36 mouse cellular contexts compared by ENCODE assay signal in the genomic region with DNA sequence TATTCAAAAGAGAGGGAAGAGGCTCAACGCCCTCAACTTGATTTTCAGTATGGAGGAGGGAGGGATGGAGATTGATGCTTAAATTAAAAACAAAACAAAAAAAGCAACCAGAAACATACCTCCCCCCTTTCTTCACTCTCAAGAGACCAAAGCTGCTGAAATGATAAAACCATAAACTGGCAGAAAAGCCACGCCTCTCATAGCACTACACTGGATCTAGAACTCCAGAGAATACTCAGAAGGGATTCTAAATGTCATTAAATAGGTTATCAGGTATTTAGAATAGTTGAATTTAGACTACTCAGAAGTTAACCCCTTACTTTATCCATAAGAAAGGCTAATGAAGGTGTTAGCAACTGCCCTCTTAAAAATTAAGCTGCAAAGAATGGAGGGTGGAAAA. TPM values are rescaled to one million over a fixed set of nuclear protein-coding genes. Genes with fewer than 3 reads are reported as not detected.
A peak's percentile ranks its signal among the peaks of the same experiment; 100 is the strongest.
DNase-seq lines count a peak whose midpoint lies in the region; ATAC-seq and TF ChIP-seq lines count a peak whose summit lies in the region.
"Had no signal": no experiment of that assay in that cellular context is flagged by ENCODE, and none has a peak within 500 bp of the region (broad histone marks: within the 10 kb centered on the region; RNA-seq: fewer than 3 reads in every experiment).

No protein-coding gene starts in this region.

- WGBS in limb, embryonic 14.5 days: 87% methylated on average over 2 of the region's 2 CpGs
- WGBS in limb, embryonic 10.5 days: 90% methylated on average over 2 of the region's 2 CpGs
- WGBS in liver, embryonic 12.5 days (ENCODE audit: insufficient replicate concordance): 57% methylated on average over 2 of the region's 2 CpGs
- WGBS in liver, embryonic 15.5 days (ENCODE audit: insufficient replicate concordance): 51% methylated on average over 2 of the region's 2 CpGs
- 88% methylated on average over 2 of the region's 2 CpGs for WGBS in hindbrain, postnatal 0 days

- ATAC-seq in limb, embryonic 14.5 days (ENCODE audit: low FRiP score, low read depth): no peak
- ATAC-seq in liver, embryonic 12.5 days: no peak
- no peak for ATAC-seq in liver, embryonic 15.5 days (ENCODE audit: insufficient read depth)
- no peak for ATAC-seq in hindbrain, postnatal 0 days
- ATAC-seq: forebrain, embryonic 15.5 days; intestine, embryonic 16.5 days; lung, postnatal 0 days; midbrain, embryonic 16.5 days had no signal

- no peak overlapping the region for H3K27ac ChIP-seq in limb, embryonic 14.5 days (replicated peaks; ENCODE audit: low read depth, low read length)
- no peak overlapping the region for H3K27ac ChIP-seq in limb, embryonic 10.5 days
- peak overlapping the region; percentile 96 for H3K27ac ChIP-seq in liver, embryonic 12.5 days
- H3K27ac ChIP-seq in liver, embryonic 15.5 days (replicated peaks): no peak overlapping the region
- no peak overlapping the region for H3K27ac ChIP-seq in hindbrain, postnatal 0 days
- H3K27ac ChIP-seq: forebrain, embryonic 10.5 days; forebrain, embryonic 15.5 days; heart, embryonic 15.5 days; hindbrain, embryonic 12.5 days; kidney, postnatal 0 days; neural tube, embryonic 12.5 days had no signal

- TF ChIP-seq CTCF in hindbrain, postnatal 0 days (IDR thresholded peaks at IDR 0.05; ENCODE audit: low read depth): no peak

- H3K4me3 ChIP-seq in limb, embryonic 14.5 days (replicated peaks; ENCODE audit: low read length): no peak overlapping the region
- no peak overlapping the region for H3K4me3 ChIP-seq in limb, embryonic 10.5 days
- H3K4me3 ChIP-seq in liver, embryonic 12.5 days: peak overlapping the region; percentile 94; the same call in 1 of the 2 replicates
- H3K4me3 ChIP-seq in liver, embryonic 15.5 days (replicated peaks): peak overlapping the region; percentile 96; the same call in 1 of the 2 replicates
- no peak overlapping the region for H3K4me3 ChIP-seq in hindbrain, postnatal 0 days (ENCODE audit: low read length)
- H3K4me3 ChIP-seq: forebrain, embryonic 10.5 days; forebrain, embryonic 15.5 days; hindbrain, embryonic 12.5 days; neural tube, embryonic 12.5 days had no signal

- TF ChIP-seq POLR2A in limb, embryonic 14.5 days (IDR thresholded peaks at IDR 0.05; ENCODE audit: borderline replicate concordance, extremely low read depth, insufficient read depth, insufficient read length): no peak

- no peak overlapping the region for H3K9ac ChIP-seq in limb, embryonic 14.5 days (ENCODE audit: low read depth, low read length, severe bottlenecking)
- peak overlapping the region; percentile 97 for H3K9ac ChIP-seq in liver, embryonic 12.5 days
- 0 out of 2 replicates have a peak overlapping the region, but pooled peaks have one; percentile 95 for H3K9ac ChIP-seq in liver, embryonic 15.5 days
- no peak overlapping the region for H3K9ac ChIP-seq in hindbrain, postnatal 0 days (replicated peaks; ENCODE audit: low read length)
- H3K9ac ChIP-seq: forebrain, embryonic 15.5 days; heart, embryonic 15.5 days; hindbrain, embryonic 12.5 days; neural tube, embryonic 12.5 days had no signal

- H3K9me3 ChIP-seq in limb, embryonic 14.5 days (ENCODE audit: control insufficient read depth, low read length): 0 out of 2 replicates have a peak, but pooled peaks cover 4% of the 10 kb centered on the region
- no peaks in the 10 kb centered on the region for H3K9me3 ChIP-seq in limb, embryonic 10.5 days (replicated peaks)
- no peaks in the 10 kb centered on the region; the same call in 1 of the 2 replicates for H3K9me3 ChIP-seq in liver, embryonic 12.5 days (replicated peaks)
- H3K9me3 ChIP-seq in liver, embryonic 15.5 days (replicated peaks): no peaks in the 10 kb centered on the region
- H3K9me3 ChIP-seq in hindbrain, postnatal 0 days (ENCODE audit: low read length): no peaks in the 10 kb centered on the region
- H3K9me3 ChIP-seq: forebrain, embryonic 15.5 days; heart, embryonic 15.5 days; hindbrain, embryonic 12.5 days; neural tube, embryonic 12.5 days had no signal

- 0 out of 2 replicates have a peak overlapping the region, but pooled peaks have one; percentile 66 for H3K4me2 ChIP-seq in limb, embryonic 14.5 days (replicated peaks; ENCODE audit: low read depth, low read length, severe bottlenecking)
- H3K4me2 ChIP-seq in liver, embryonic 12.5 days: peak overlapping the region; percentile 80
- H3K4me2 ChIP-seq in liver, embryonic 15.5 days: peak overlapping the region; percentile 74
- no peak overlapping the region for H3K4me2 ChIP-seq in hindbrain, postnatal 0 days (ENCODE audit: low read depth, low read length)
- H3K4me2 ChIP-seq: forebrain, embryonic 15.5 days; midbrain, embryonic 11.5 days had no signal

- no peaks in the 10 kb centered on the region for H3K36me3 ChIP-seq in limb, embryonic 14.5 days (ENCODE audit: control insufficient read depth, insufficient read depth, low read length)
- no peaks in the 10 kb centered on the region for H3K36me3 ChIP-seq in limb, embryonic 10.5 days
- H3K36me3 ChIP-seq in liver, embryonic 12.5 days: peaks cover 3% of the 10 kb centered on the region; the same call in 1 of the 2 replicates
- no peaks in the 10 kb centered on the region for H3K36me3 ChIP-seq in liver, embryonic 15.5 days (replicated peaks)
- no peaks in the 10 kb centered on the region for H3K36me3 ChIP-seq in hindbrain, postnatal 0 days (ENCODE audit: insufficient read depth, low read length)
- H3K36me3 ChIP-seq: forebrain, embryonic 10.5 days; forebrain, embryonic 15.5 days; heart, embryonic 15.5 days; hindbrain, embryonic 12.5 days; neural tube, embryonic 12.5 days had no signal

- no peaks in the 10 kb centered on the region for H3K27me3 ChIP-seq in limb, embryonic 14.5 days (ENCODE audit: control insufficient read depth, insufficient read depth, low read length)
- H3K27me3 ChIP-seq in limb, embryonic 10.5 days (ENCODE audit: low read depth, poor library complexity, severe bottlenecking): no peaks in the 10 kb centered on the region
- no peaks in the 10 kb centered on the region for H3K27me3 ChIP-seq in liver, embryonic 12.5 days (replicated peaks)
- H3K27me3 ChIP-seq in liver, embryonic 15.5 days: no peaks in the 10 kb centered on the region
- H3K27me3 ChIP-seq in hindbrain, postnatal 0 days (ENCODE audit: insufficient read depth, low read length): no peaks in the 10 kb centered on the region
- H3K27me3 ChIP-seq: forebrain, embryonic 15.5 days; heart, embryonic 15.5 days; hindbrain, embryonic 12.5 days; neural tube, embryonic 12.5 days had no signal

- no peaks in the 10 kb centered on the region for H3K4me1 ChIP-seq in limb, embryonic 14.5 days (ENCODE audit: control insufficient read depth, insufficient read depth, low read length)
- H3K4me1 ChIP-seq in limb, embryonic 10.5 days: peaks cover 10% of the 10 kb centered on the region
- H3K4me1 ChIP-seq in liver, embryonic 12.5 days: peaks cover 37% of the 10 kb centered on the region
- peaks cover 25% of the 10 kb centered on the region for H3K4me1 ChIP-seq in liver, embryonic 15.5 days (replicated peaks)
- peaks cover 8% of the 10 kb centered on the region; the same call in 1 of the 2 replicates for H3K4me1 ChIP-seq in hindbrain, postnatal 0 days (ENCODE audit: insufficient read depth, low read length)
- H3K4me1 ChIP-seq: neural tube, embryonic 12.5 days had no signal

- DNase-seq in limb, embryonic 14.5 days (ENCODE audit: low spot score): no peak
- no peak for DNase-seq in limb, embryonic 10.5 days (ENCODE audit: low spot score)
- DNase-seq in hindbrain, postnatal 0 days (ENCODE audit: low spot score): no peak
- DNase-seq in lung, postnatal 14 days: no peak
- DNase-seq: adrenal gland, adult 8-10 months; B cell, adult 2 months; cerebellum, adult 8-10 months; cerebellum, postnatal 36 days; kidney, adult 8-10 months; kidney, postnatal 4 days; lung, adult 18-20 months; right cerebral cortex, adult 18-20 months; right cerebral cortex, postnatal 4 days; thymus, postnatal 4 days had no signal

RNA-seq across cellular contexts. Expression of a gene that starts 2.0 kb away (rescaled TPM):
- polyA plus RNA-seq in limb, embryonic 14.5 days (2012; rRNA removed): 24.8 and 35.9 TPM in 2 replicates
- polyA plus RNA-seq in limb, embryonic 14.5 days (2014; fragmentation: Nextera tagmentation; extraction: Ambion mirVana): 14.1 and 14.7 TPM in 2 replicates
- 11.3 and 12.7 TPM in 2 replicates for polyA plus RNA-seq in limb, embryonic 10.5 days (2016; fragmentation: Nextera tagmentation; extraction: Ambion mirVana)
- polyA plus RNA-seq in liver, embryonic 12.5 days (2016; fragmentation: Nextera tagmentation; extraction: Ambion mirVana): 12.7 and 13.8 TPM in 2 replicates
- polyA plus RNA-seq in liver, embryonic 15.5 days (2015; fragmentation: Nextera tagmentation; extraction: Ambion mirVana): 4.9 and 5.1 TPM in 2 replicates
- total RNA-seq in hindbrain, postnatal 0 days (2014; rRNA removed): 24.6 and 30.8 TPM in 2 replicates
- polyA plus RNA-seq in hindbrain, postnatal 0 days (2015; fragmentation: Nextera tagmentation; extraction: Ambion mirVana): 2.7 and 3.2 TPM in 2 replicates

RNA-seq across cellular contexts. Expression of a gene that starts 37.2 kb away (rescaled TPM):
- 11.4 and 14.6 TPM in 2 replicates for polyA plus RNA-seq in limb, embryonic 14.5 days (2012; rRNA removed)
- polyA plus RNA-seq in limb, embryonic 14.5 days (2014; fragmentation: Nextera tagmentation; extraction: Ambion mirVana): 18.7 and 20.3 TPM in 2 replicates
- polyA plus RNA-seq in limb, embryonic 10.5 days (2016; fragmentation: Nextera tagmentation; extraction: Ambion mirVana): 21.1 and 21.4 TPM in 2 replicates
- 20.2 and 20.9 TPM in 2 replicates for polyA plus RNA-seq in liver, embryonic 12.5 days (2016; fragmentation: Nextera tagmentation; extraction: Ambion mirVana)
- polyA plus RNA-seq in liver, embryonic 15.5 days (2015; fragmentation: Nextera tagmentation; extraction: Ambion mirVana): 11.3 and 12.1 TPM in 2 replicates
- total RNA-seq in hindbrain, postnatal 0 days (2014; rRNA removed): 10.8 and 19.5 TPM in 2 replicates
- 31.5 and 31.8 TPM in 2 replicates for polyA plus RNA-seq in hindbrain, postnatal 0 days (2015; fragmentation: Nextera tagmentation; extraction: Ambion mirVana)

RNA-seq across cellular contexts. Expression of a gene that starts 58.8 kb away (rescaled TPM):
- polyA plus RNA-seq in limb, embryonic 14.5 days (2012; rRNA removed): not detected in 2 replicates
- polyA plus RNA-seq in limb, embryonic 14.5 days (2014; fragmentation: Nextera tagmentation; extraction: Ambion mirVana): not detected in 2 replicates
- polyA plus RNA-seq in limb, embryonic 10.5 days (2016; fragmentation: Nextera tagmentation; extraction: Ambion mirVana): not detected in 2 replicates
- not detected in 2 replicates for polyA plus RNA-seq in liver, embryonic 12.5 days (2016; fragmentation: Nextera tagmentation; extraction: Ambion mirVana)
- not detected in 2 replicates for polyA plus RNA-seq in liver, embryonic 15.5 days (2015; fragmentation: Nextera tagmentation; extraction: Ambion mirVana)
- not detected in 2 replicates for total RNA-seq in hindbrain, postnatal 0 days (2014; rRNA removed)
- not detected in 2 replicates for polyA plus RNA-seq in hindbrain, postnatal 0 days (2015; fragmentation: Nextera tagmentation; extraction: Ambion mirVana)
- total RNA-seq: adrenal gland, adult 8-10 months; adrenal gland, postnatal 4 days; gastrocnemius, adult 18-20 months; gastrocnemius, postnatal 4 days; heart, postnatal 25 days; layer of hippocampus, adult 8-10 months; layer of hippocampus, postnatal 25 days; left cerebral cortex, postnatal 10 days had no signal
- polyA plus RNA-seq: embryonic facial prominence, embryonic 11.5 days; forebrain, embryonic 10.5 days; forebrain, embryonic 15.5 days; frontal cortex, adult 2 months; heart, embryonic 15.5 days; hindbrain, embryonic 12.5 days; intestine, embryonic 16.5 days; kidney, postnatal 0 days; limb, embryonic 11.5 days; lung, postnatal 0 days; midbrain, embryonic 11.5 days; midbrain, embryonic 16.5 days; neural tube, embryonic 12.5 days had no signal

Comparison
In these comparisons a context has a peak if more than half of its experiments do, and no peak if none do; other contexts are left out.
1. H3K4me3 ChIP-seq: peak in liver, embryonic 12.5 days (single experiment) and liver, embryonic 15.5 days (single experiment); none in limb, embryonic 14.5 days (single experiment), limb, embryonic 10.5 days (single experiment) and hindbrain, postnatal 0 days (single experiment).
2. H3K9ac ChIP-seq: peak in liver, embryonic 12.5 days (single experiment) and liver, embryonic 15.5 days (single experiment); none in limb, embryonic 14.5 days (single experiment) and hindbrain, postnatal 0 days (single experiment).